Mouse (Mus musculus): Measurements from ENCODE around the gene Gstm4. TPM values are rescaled to one million over a fixed set of nuclear protein-coding genes. Genes with fewer than 3 reads are reported as not detected.

The Gstm4 gene
- polyA plus RNA-seq, 1 experiment: 15.1 TPM

DNA sequence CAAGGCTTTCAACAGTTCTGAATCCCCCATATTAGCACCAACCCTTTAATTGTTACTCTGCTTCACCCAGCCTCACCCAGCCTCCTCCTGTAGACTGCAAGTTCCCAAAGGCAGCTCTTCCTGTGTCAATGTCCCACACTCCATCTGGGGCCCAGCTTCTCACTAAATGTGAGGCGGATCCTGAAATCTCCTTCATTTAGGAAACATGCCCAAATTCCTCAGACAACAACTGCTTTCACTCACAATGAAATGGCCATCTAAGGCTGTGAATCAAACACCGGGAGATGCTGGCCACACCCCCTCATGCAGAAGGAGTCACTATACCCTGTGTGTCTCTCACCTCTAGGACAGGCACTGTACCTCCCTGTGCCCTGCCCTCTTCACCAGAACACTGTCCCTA lies 45.2 kb upstream of the Gstm4 start:
- peaks cover 7% of the 10 kb centered on the region for H3K4me1 ChIP-seq (ENCODE audit: control insufficient read depth, insufficient read depth, low read length)
- no peaks in the 10 kb centered on the region for H3K36me3 ChIP-seq (ENCODE audit: control insufficient read depth, insufficient read depth, low read length, poor library complexity, severe bottlenecking)
- H3K4me3 ChIP-seq (ENCODE audit: low read depth, low read length): no peak overlapping the region
- H3K9ac ChIP-seq (ENCODE audit: low read depth, poor library complexity, severe bottlenecking): no peak overlapping the region
- H3K9me3 ChIP-seq (replicated peaks; ENCODE audit: control insufficient read depth, insufficient read depth, low read length, poor library complexity, severe bottlenecking): no peaks in the 10 kb centered on the region
- H3K27ac ChIP-seq (ENCODE audit: insufficient read depth, low read length): peak overlapping the region; percentile 5; the same call in 1 of the 2 replicates
- no peak for TF ChIP-seq CTCF (IDR thresholded peaks at IDR 0.05; ENCODE audit: low read depth, low read length)
- TF ChIP-seq EP300 (IDR thresholded peaks at IDR 0.05; ENCODE audit: insufficient read depth, low read depth, low read length): no peak
- TF ChIP-seq POLR2A (IDR thresholded peaks at IDR 0.05; ENCODE audit: insufficient read depth, low read length): no peak
- no peaks in the 10 kb centered on the region for H3K27me3 ChIP-seq (ENCODE audit: control insufficient read depth, insufficient read depth, low read length, poor library complexity, severe bottlenecking)

DNA sequence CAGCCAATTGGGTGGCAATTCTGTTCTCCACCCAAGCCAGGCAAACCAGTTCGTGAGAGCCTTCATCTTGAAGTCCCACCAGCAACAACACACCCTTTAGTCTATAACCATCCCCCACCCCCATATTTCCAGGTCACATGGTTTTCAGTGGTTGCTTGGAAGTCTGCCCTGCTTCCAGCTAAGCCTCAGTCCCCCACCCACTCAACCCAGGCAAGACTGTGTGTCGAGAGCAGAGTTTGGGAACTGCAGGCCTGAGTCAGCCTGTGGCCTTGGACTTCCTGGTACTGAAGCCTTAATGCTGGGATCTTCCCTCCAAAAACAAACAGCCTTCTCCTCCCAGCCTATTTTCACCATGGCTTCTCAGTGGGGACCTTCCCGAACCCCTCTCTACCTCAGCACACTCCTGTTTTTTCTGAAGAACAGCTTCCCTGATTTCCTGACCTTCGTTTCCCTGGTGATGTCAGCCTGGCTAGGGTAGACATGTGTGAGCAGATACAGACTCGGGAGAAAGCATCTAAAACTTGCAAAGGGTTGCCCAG lies 44.2 kb upstream of the Gstm4 start:
- no peak for TF ChIP-seq POLR2A (IDR thresholded peaks at IDR 0.05; ENCODE audit: insufficient read depth, low read length)
- TF ChIP-seq EP300 (IDR thresholded peaks at IDR 0.05; ENCODE audit: insufficient read depth, low read depth, low read length): no peak
- TF ChIP-seq CTCF (IDR thresholded peaks at IDR 0.05; ENCODE audit: low read depth, low read length): no peak
- peaks cover 7% of the 10 kb centered on the region for H3K4me1 ChIP-seq (ENCODE audit: control insufficient read depth, insufficient read depth, low read length)
- no peak overlapping the region for H3K4me3 ChIP-seq (ENCODE audit: low read depth, low read length)
- no peak overlapping the region for H3K9ac ChIP-seq (ENCODE audit: low read depth, poor library complexity, severe bottlenecking)
- H3K27ac ChIP-seq (ENCODE audit: insufficient read depth, low read length): peak overlapping the region; percentile 5
- no peaks in the 10 kb centered on the region for H3K9me3 ChIP-seq (replicated peaks; ENCODE audit: control insufficient read depth, insufficient read depth, low read length, poor library complexity, severe bottlenecking)
- H3K27me3 ChIP-seq (ENCODE audit: control insufficient read depth, insufficient read depth, low read length, poor library complexity, severe bottlenecking): no peaks in the 10 kb centered on the region
- no peaks in the 10 kb centered on the region for H3K36me3 ChIP-seq (ENCODE audit: control insufficient read depth, insufficient read depth, low read length, poor library complexity, severe bottlenecking)

DNA sequence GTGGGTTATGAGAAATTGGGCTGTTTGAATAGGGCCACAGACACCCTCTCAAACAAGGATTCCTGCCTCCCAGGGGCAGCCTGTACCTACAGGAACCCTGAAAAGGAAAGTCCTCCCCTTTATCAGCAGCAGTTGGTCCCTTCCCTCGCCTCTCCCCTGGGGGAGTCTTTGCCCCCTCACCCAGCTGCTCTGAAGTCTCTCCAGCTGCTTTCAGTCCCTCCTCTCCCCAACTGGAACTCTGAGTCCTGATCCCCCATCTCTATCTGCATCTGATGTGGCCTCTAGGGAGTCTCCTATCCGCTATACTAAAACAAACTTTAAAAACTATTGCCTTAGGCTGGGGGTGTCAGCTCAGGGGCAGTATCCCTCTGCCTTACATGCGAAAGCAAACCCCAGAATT lies 42.6 kb upstream of the Gstm4 start:
- Histone ChIP-seq H3K9me3 (replicated peaks; ENCODE audit: control insufficient read depth, insufficient read depth, low read length, poor library complexity, severe bottlenecking) (no peaks in the 10 kb centered on the region), H3K4me3 (ENCODE audit: low read depth, low read length) (peak overlapping the region; percentile 61; the same call in 1 of the 2 replicates), H3K27me3 (ENCODE audit: control insufficient read depth, insufficient read depth, low read length, poor library complexity, severe bottlenecking) (no peaks in the 10 kb centered on the region), H3K9ac (ENCODE audit: low read depth, poor library complexity, severe bottlenecking) (peak overlapping the region; percentile 42), H3K4me1 (ENCODE audit: control insufficient read depth, insufficient read depth, low read length) (peaks cover 7% of the 10 kb centered on the region), H3K27ac (ENCODE audit: insufficient read depth, low read length) (no peak overlapping the region), H3K36me3 (ENCODE audit: control insufficient read depth, insufficient read depth, low read length, poor library complexity, severe bottlenecking) (no peaks in the 10 kb centered on the region)
- TF ChIP-seq EP300 (IDR thresholded peaks at IDR 0.05; ENCODE audit: insufficient read depth, low read depth, low read length) (no peak), CTCF (IDR thresholded peaks at IDR 0.05; ENCODE audit: low read depth, low read length) (no peak), POLR2A (IDR thresholded peaks at IDR 0.05; ENCODE audit: insufficient read depth, low read length) (no peak)

DNA sequence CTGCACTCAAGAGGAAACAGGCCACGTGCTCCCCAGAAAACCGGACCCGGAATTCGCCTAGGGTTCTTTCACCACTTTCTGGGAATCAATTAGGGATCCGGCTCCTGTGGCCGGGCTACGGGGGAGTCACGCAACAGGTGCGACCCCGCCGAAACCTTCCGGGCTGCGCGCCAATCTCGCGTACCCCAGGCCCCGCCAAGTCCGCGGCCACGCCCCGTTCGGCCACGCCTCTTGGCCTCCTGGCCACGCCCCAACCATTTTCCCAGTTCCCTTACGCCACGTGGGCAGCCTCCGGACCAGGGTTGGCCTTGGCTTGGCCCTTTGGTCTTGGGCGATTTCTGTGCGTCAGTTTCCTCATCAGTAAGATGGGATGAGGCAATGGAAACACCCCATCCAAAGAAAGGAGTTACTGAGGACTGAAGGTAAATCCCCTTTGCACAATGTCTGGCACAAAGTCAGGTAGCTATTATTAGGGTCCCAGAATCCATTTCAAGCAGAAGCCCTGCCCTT lies 41.8 kb upstream of the Gstm4 start, which contains the start of gene Ampd2:
Gene Ampd2, minus strand, starts transcription at position 182 of the 510 bp plus-strand sequence.
- peak within 1 kb of the TSS; percentile 61 for H3K4me3 ChIP-seq (ENCODE audit: low read depth, low read length)
- peaks cover 7% of the 10 kb centered on the region for H3K4me1 ChIP-seq (ENCODE audit: control insufficient read depth, insufficient read depth, low read length)
- no peaks in the 10 kb centered on the region for H3K36me3 ChIP-seq (ENCODE audit: control insufficient read depth, insufficient read depth, low read length, poor library complexity, severe bottlenecking)
- TF ChIP-seq EP300 (IDR thresholded peaks at IDR 0.05; ENCODE audit: insufficient read depth, low read depth, low read length) (no peak), CTCF (IDR thresholded peaks at IDR 0.05; ENCODE audit: low read depth, low read length) (no peak), POLR2A (IDR thresholded peaks at IDR 0.05; ENCODE audit: insufficient read depth, low read length) (peak; percentile 65)
- no peaks in the 10 kb centered on the region for H3K9me3 ChIP-seq (replicated peaks; ENCODE audit: control insufficient read depth, insufficient read depth, low read length, poor library complexity, severe bottlenecking)
- H3K27ac ChIP-seq (ENCODE audit: insufficient read depth, low read length): peak within 1 kb of the TSS; percentile 11; the same call in 1 of the 2 replicates
- no peaks in the 10 kb centered on the region for H3K27me3 ChIP-seq (ENCODE audit: control insufficient read depth, insufficient read depth, low read length, poor library complexity, severe bottlenecking)
- peak within 1 kb of the TSS; percentile 79 for H3K9ac ChIP-seq (ENCODE audit: low read depth, poor library complexity, severe bottlenecking)

DNA sequence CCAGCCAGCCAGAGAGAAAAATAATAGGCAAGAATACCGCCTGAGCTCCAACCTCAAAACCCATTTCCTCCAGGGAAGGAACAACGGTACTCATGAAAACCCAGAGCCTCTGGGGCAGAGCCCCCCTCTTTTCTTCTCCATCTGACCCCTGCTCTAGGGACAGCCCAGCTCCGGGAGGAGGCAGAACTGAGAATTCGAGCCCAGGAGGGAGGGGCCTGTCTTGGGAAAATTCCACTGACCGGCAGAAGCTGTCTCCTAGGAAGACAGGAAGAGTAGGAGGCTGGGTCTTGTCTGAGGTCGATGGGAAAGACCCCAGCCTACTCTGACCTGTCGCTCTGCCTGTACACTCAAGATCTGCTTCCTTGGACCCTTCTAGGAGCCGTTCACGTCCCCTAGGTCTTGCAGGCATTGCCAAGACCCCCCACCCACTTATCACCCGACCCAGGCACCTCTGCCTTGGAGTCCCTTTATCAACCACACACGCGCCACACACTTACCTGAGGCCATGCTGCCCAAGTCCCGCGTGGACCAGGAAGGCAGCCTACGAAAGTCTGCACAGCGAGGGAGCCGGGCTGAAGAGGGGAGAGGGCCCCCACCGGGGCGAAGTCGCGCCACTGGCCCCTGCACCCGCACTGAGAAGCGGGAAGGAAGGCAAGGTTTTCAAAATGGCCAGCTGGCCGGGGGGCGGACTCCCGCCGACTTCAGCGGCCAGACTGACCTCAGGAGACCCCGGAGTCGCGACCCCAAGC lies 41.2 kb upstream of the Gstm4 start:
- H3K4me3 ChIP-seq (ENCODE audit: low read depth, low read length): peak overlapping the region; percentile 61
- peak overlapping the region; percentile 79 for H3K9ac ChIP-seq (ENCODE audit: low read depth, poor library complexity, severe bottlenecking)

More for the DNA sequence above, 41.2 kb upstream of the Gstm4 start:
- Histone ChIP-seq H3K4me1 (ENCODE audit: control insufficient read depth, insufficient read depth, low read length) (peaks cover 7% of the 10 kb centered on the region), H3K36me3 (ENCODE audit: control insufficient read depth, insufficient read depth, low read length, poor library complexity, severe bottlenecking) (no peaks in the 10 kb centered on the region), H3K9me3 (replicated peaks; ENCODE audit: control insufficient read depth, insufficient read depth, low read length, poor library complexity, severe bottlenecking) (no peaks in the 10 kb centered on the region), H3K27ac (ENCODE audit: insufficient read depth, low read length) (0 out of 2 replicates have a peak overlapping the region, but pooled peaks have one; percentile 11), H3K27me3 (ENCODE audit: control insufficient read depth, insufficient read depth, low read length, poor library complexity, severe bottlenecking) (no peaks in the 10 kb centered on the region)
- TF ChIP-seq EP300 (IDR thresholded peaks at IDR 0.05; ENCODE audit: insufficient read depth, low read depth, low read length): no peak
- no peak for TF ChIP-seq POLR2A (IDR thresholded peaks at IDR 0.05; ENCODE audit: insufficient read depth, low read length)
- no peak for TF ChIP-seq CTCF (IDR thresholded peaks at IDR 0.05; ENCODE audit: low read depth, low read length)
